Mouse (Mus musculus) embryonic facial prominence, embryonic 15.5 days (tissue): ENCODE results near the gene Haao. TPM values are rescaled to one million over a fixed set of nuclear protein-coding genes. Genes with fewer than 3 reads are reported as not detected.

Experiments used
- ATAC-seq: fragments of 200-750 bp; cut with Nextera tagmentation; 2 replicates; pipeline ENCODE4 v1.8.0; 2017; ENCODE audit warnings: low read depth, moderate TSS enrichment; ENCODE audit not compliant: insufficient number of reproducible peaks, low FRiP score, low TSS enrichment
- H3K27ac ChIP-seq: fragments of 300-500 bp; sonication (generic); replicated peaks from 2 replicates; pipeline ENCODE4 v1.5.1; 2015; ENCODE audit warnings: mild to moderate bottlenecking, inconsistent platforms
- H3K27me3 ChIP-seq: fragments of 300-500 bp; sonication (generic); 2 replicates; pipeline ENCODE4 v1.6.1; 2015; ENCODE audit warnings: inconsistent platforms
- H3K36me3 ChIP-seq: fragments of 300-500 bp; sonication (generic); 2 replicates; pipeline ENCODE4 v1.6.1; 2015; ENCODE audit warnings: mild to moderate bottlenecking, inconsistent platforms
- H3K4me1 ChIP-seq: fragments of 300-500 bp; sonication (generic); 2 replicates; pipeline ENCODE4 v1.6.1; 2015; ENCODE audit warnings: inconsistent platforms
- H3K4me2 ChIP-seq: fragments of 300-500 bp; sonication (generic); replicated peaks from 2 replicates; pipeline ENCODE4 v1.6.1; 2015; ENCODE audit warnings: mild to moderate bottlenecking, inconsistent platforms
- H3K4me3 ChIP-seq: fragments of 300-500 bp; sonication (generic); replicated peaks from 2 replicates; pipeline ENCODE4 v1.5.1; 2015; ENCODE audit warnings: mild to moderate bottlenecking, inconsistent platforms
- H3K9ac ChIP-seq: fragments of 300-500 bp; sonication (generic); 2 replicates; pipeline ENCODE4 v1.6.1; 2015; ENCODE audit warnings: inconsistent platforms
- H3K9me3 ChIP-seq: fragments of 300-500 bp; sonication (generic); replicated peaks from 2 replicates; pipeline ENCODE4 v1.6.1; 2016; ENCODE audit warnings: inconsistent platforms
- WGBS: fragments of 180-500 bp; shearing (Covaris S2); methylation state at CpG from one replicate; pipeline ENCODE4 v1.1.7; 2015; 5-methylcytosine and 5-hydroxymethylcytosine counted together
- polyA plus RNA-seq: library from polyadenylated mRNA; unstranded; fragments of >200 nt; fragmentation: Nextera tagmentation; extraction: Ambion mirVana; gene quantifications from 2 replicates; pipeline ENCODE4 v1.2.1, GENCODE M21; 2015

Haao gene
- polyA plus RNA-seq, 1 experiment from 2014 or later, result 1.1 TPM

DNA sequence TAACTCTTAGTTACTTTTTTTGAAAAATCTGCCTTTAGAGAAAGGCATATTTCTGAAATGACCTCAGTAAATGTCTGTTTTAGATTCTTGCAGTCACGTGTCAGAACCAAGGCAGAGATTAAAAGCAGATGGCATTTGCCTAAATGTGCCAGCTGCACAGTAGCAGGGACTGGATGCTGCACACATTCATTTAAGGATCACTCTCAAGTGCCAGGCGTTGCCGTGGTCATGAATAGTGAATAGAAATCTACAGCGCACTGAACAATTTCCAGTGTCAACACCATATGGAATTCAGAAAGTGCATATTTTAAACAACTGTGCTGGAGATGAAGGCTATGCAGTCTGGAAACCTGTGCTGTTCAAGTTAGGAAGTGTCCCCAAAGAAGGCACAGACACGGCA is 65.0 kb downstream of the Haao start:
- H3K36me3 ChIP-seq, result peaks cover 7% of the 10 kb centered on the region; the same call in 1 of the 2 replicates
- no peak overlapping the region for H3K4me3 ChIP-seq
- peak overlapping the region; percentile 4; the same call in 1 of the 2 replicates for H3K27ac ChIP-seq
- WGBS, result 28% methylated on average over 5 of the region's 5 CpGs
- no peaks in the 10 kb centered on the region for H3K9me3 ChIP-seq
- H3K9ac ChIP-seq, result no peak overlapping the region
- H3K4me2 ChIP-seq, result no peak overlapping the region
- H3K4me1 ChIP-seq, result peaks cover 15% of the 10 kb centered on the region
- peak; percentile 82; the same call in 1 of the 2 replicates for ATAC-seq
- H3K27me3 ChIP-seq, result no peaks in the 10 kb centered on the region

Other genes with a start within 250 kb of the Haao start
- 0.05 TPM in 1 of 2 replicates, not detected in the other for gene Kcng3, start 216.1 kb downstream of the Haao start, polyA plus RNA-seq
- gene Mta3, start 141.8 kb downstream of the Haao start, polyA plus RNA-seq, result 45.8 and 46.4 TPM in 2 replicates